Mouse (Mus musculus): Measurements from ENCODE around the gene Gm14412.
"Not testable (repeated sequence)": the region's sequence is repeated elsewhere in the genome, so short reads cannot be mapped to it uniquely, and the experiment has no call there.

Gm14412 gene

GRCm38 (mm10) chr2:177324257-177324733, at the start of gene Gm14412:
Gm14412 (minus strand) TSS chr2:177324307.
- DNase-seq (ENCODE audit: low read depth, low spot score) = not testable (repeated sequence)

GRCm38 (mm10) chr2:177329661-177330292, 5.7 kb upstream of the Gm14412 start:
- DNase-seq (ENCODE audit: low read depth, low spot score) = not testable (repeated sequence)

- not testable (repeated sequence) for DNase-seq (ENCODE audit: low read depth, low spot score)
Observed at GRCm38 (mm10) chr2:177321361-177321760, 2.7 kb downstream of the Gm14412 start.

- not testable (repeated sequence) for DNase-seq (ENCODE audit: low read depth, low spot score)
Observed at GRCm38 (mm10) chr2:177320786-177321320, 3.3 kb downstream of the Gm14412 start.

- no peak for DNase-seq (ENCODE audit: low read depth, low spot score)
Observed at GRCm38 (mm10) chr2:177318996-177319395, 5.1 kb downstream of the Gm14412 start.

GRCm38 (mm10) chr2:177309627-177310026, 14.5 kb downstream of the Gm14412 start:
- not testable (repeated sequence) for DNase-seq (ENCODE audit: low read depth, low spot score)

- not testable (repeated sequence) for DNase-seq (ENCODE audit: low read depth, low spot score)
Observed at GRCm38 (mm10) chr2:177304980-177305379, 19.1 kb downstream of the Gm14412 start.

GRCm38 (mm10) chr2:177283701-177284100, 40.4 kb downstream of the Gm14412 start:
- DNase-seq (ENCODE audit: low read depth, low spot score) = not testable (repeated sequence)

GRCm38 (mm10) chr2:177277754-177278153, 46.4 kb downstream of the Gm14412 start:
- not testable (repeated sequence) for DNase-seq (ENCODE audit: low read depth, low spot score)

- not testable (repeated sequence) for DNase-seq (ENCODE audit: low read depth, low spot score)
Observed at GRCm38 (mm10) chr2:177272237-177272636, 51.9 kb downstream of the Gm14412 start.

GRCm38 (mm10) chr2:177266936-177267335, 57.2 kb downstream of the Gm14412 start, which contains the start of gene Gm14409:
Gm14409 (minus strand) TSS chr2:177267036.
- DNase-seq (ENCODE audit: low read depth, low spot score) = not testable (repeated sequence)
